Mouse (Mus musculus): ENCODE data around the gene Angptl8. TPM values are rescaled to one million over a fixed set of nuclear protein-coding genes. Genes with fewer than 3 reads are reported as not detected.
"Not testable (repeated sequence)": the region's sequence is repeated elsewhere in the genome, so short reads cannot be mapped to it uniquely, and the experiment has no call there.

The Angptl8 gene
- polyA plus RNA-seq (2015; fragmentation: Nextera tagmentation; extraction: Ambion mirVana): 1.6 and 2.3 TPM in 2 replicates

DNA sequence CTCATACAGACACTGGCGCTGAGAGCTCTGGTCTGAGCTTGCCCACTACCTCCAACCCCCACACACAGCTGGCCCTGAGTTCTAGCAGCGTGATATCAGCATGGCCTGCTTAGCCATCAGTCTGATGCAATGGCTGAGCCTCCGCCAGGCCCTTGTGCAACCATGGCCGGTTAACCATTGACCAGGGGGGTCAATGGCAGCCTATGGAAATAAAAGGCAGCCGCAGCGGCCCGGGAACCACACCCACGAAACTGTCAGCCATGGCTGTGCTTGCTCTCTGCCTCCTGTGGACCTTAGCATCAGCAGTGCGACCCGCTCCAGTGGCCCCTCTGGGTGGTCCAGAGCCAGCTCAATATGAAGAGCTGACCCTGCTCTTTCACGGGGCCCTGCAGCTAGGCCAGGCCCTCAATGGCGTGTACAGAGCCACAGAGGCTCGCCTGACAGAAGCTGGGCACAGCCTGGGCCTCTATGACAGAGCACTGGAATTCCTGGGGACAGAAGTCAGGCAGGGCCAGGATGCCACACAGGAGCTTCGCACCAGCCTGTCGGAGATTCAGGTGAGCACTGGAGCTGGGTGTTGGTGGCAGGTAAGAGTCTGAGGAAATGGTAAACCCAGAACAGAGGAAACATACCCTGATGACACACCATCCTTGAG, at the start of gene Angptl8:
TSS of gene Angptl8 (plus strand) at position 253 of the 655 bp plus-strand sequence.
- no peaks in the 10 kb centered on the region for H3K9me3 ChIP-seq
- WGBS: 86% methylated on average over 15 of the region's 15 CpGs
- peaks cover 94% of the 10 kb centered on the region for H3K36me3 ChIP-seq
- no peaks in the 10 kb centered on the region for H3K27me3 ChIP-seq (replicated peaks)
- H3K4me3 ChIP-seq: no peak within 1 kb of the TSS
- H3K4me1 ChIP-seq: no peaks in the 10 kb centered on the region
- H3K27ac ChIP-seq (replicated peaks): no peak within 1 kb of the TSS
- H3K4me2 ChIP-seq: no peak within 1 kb of the TSS
- H3K9ac ChIP-seq: no peak within 1 kb of the TSS
- no peak for ATAC-seq (ENCODE audit: extremely low read depth, insufficient number of reproducible peaks, low FRiP score, low TSS enrichment)

DNA sequence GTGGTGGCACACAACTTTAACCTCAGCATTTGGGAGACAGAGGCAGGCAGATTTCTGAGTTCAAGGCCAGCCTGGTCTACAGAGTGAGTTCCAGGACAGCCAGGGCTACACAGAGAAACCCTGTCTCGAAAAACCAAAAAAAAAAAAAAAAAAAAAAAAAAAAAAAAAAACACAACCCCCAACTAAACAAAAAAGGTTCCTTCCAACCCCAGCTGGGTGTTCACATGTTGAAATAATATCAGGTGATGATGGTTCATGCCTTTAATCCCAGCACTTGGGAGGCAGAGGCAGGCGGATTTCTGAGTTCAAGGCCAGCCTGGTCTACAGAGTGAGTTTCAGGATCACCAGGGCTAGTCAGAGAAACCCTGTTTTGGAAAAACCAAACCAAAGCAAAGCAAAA, 49.0 kb upstream of the Angptl8 start:
- not testable (repeated sequence) for H3K9me3 ChIP-seq; H3K4me3 ChIP-seq; ATAC-seq (ENCODE audit: extremely low read depth, insufficient number of reproducible peaks, low FRiP score, low TSS enrichment); H3K4me2 ChIP-seq; H3K27me3 ChIP-seq (replicated peaks); H3K9ac ChIP-seq; H3K27ac ChIP-seq (replicated peaks)
- Histone ChIP-seq H3K4me1 (peaks cover 51% of the 10 kb centered on the region), H3K36me3 (peaks cover 91% of the 10 kb centered on the region)
- WGBS: 52% methylated on average over 2 of the region's 2 CpGs

DNA sequence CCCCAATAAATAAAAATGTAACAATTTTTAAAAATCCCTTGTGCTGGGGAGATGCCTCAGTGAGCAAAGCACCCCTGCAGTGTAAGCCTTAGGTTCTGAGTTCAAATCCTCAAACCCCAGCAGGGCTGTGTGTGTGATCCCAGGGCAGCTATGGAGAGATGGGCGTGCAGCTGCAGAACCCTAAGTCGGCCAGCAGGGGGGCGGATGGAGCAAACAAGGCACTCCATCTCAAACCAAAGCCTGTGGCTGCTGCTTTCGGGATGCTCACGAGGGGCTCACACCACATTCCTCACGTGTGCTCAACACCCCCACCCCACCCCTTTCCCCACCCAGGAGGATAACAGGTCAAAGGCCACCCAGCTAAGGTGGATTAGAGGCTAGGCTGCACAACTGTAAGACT, 48.4 kb upstream of the Angptl8 start:
- no peak overlapping the region for H3K9ac ChIP-seq
- peaks cover 51% of the 10 kb centered on the region for H3K4me1 ChIP-seq
- no peak overlapping the region for H3K4me3 ChIP-seq
- H3K27ac ChIP-seq (replicated peaks): 0 out of 2 replicates have a peak overlapping the region, but pooled peaks have one; percentile 60
- ATAC-seq (ENCODE audit: extremely low read depth, insufficient number of reproducible peaks, low FRiP score, low TSS enrichment): no peak
- WGBS: 17% methylated on average over 6 of the region's 6 CpGs
- 0 out of 2 replicates have a peak overlapping the region, but pooled peaks have one; percentile 12 for H3K4me2 ChIP-seq
- H3K27me3 ChIP-seq (replicated peaks): no peaks in the 10 kb centered on the region
- H3K36me3 ChIP-seq: peaks cover 91% of the 10 kb centered on the region
- no peaks in the 10 kb centered on the region for H3K9me3 ChIP-seq

- Histone ChIP-seq H3K36me3 (peaks cover 94% of the 10 kb centered on the region), H3K27ac (replicated peaks) (peak overlapping the region; percentile 60), H3K4me2 (no peak overlapping the region), H3K9ac (peak overlapping the region; percentile 58), H3K9me3 (no peaks in the 10 kb centered on the region), H3K4me3 (no peak overlapping the region), H3K4me1 (peaks cover 52% of the 10 kb centered on the region), H3K27me3 (replicated peaks) (no peaks in the 10 kb centered on the region)
- ATAC-seq (ENCODE audit: extremely low read depth, insufficient number of reproducible peaks, low FRiP score, low TSS enrichment): no peak
- WGBS: 72% methylated on average over 5 of the region's 5 CpGs
Observed at GRCm38 (mm10) chr9:21787654-21788053, 47.7 kb upstream of the Angptl8 start.

DNA sequence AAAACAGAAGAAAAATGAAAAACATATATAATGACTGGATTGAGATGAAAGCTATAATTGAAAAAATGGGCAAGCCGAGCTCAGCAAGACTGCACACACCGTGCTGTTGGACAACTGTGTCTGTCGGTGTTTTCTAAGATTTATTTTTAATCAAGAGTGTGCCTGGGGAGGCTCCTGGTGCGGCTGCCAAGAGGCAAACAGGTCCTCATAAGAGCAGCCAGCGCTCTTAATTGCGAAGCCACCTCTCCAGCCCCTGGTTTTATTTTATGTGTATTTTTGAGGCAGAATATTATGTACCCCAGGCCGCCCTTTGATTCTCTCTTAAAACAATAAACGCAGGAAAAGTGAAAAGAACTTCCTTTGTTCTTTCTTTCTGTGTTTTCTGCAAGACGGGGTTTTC, 47.1 kb upstream of the Angptl8 start:
- Histone ChIP-seq H3K9ac (peak overlapping the region; percentile 58), H3K27me3 (replicated peaks) (no peaks in the 10 kb centered on the region), H3K36me3 (peaks cover 97% of the 10 kb centered on the region), H3K4me2 (no peak overlapping the region), H3K27ac (replicated peaks) (peak overlapping the region; percentile 60), H3K4me1 (peaks cover 54% of the 10 kb centered on the region), H3K4me3 (no peak overlapping the region), H3K9me3 (no peaks in the 10 kb centered on the region)
- no peak for ATAC-seq (ENCODE audit: extremely low read depth, insufficient number of reproducible peaks, low FRiP score, low TSS enrichment)
- WGBS: 63% methylated on average over 9 of the region's 9 CpGs

GRCm38 (mm10) chr9:21791861-21792260, 43.4 kb upstream of the Angptl8 start:
- Histone ChIP-seq H3K9ac (peak overlapping the region; percentile 51), H3K4me3 (peak overlapping the region; percentile 0; the same call in 1 of the 2 replicates), H3K9me3 (no peaks in the 10 kb centered on the region), H3K27me3 (replicated peaks) (no peaks in the 10 kb centered on the region), H3K27ac (replicated peaks) (peak overlapping the region; percentile 83), H3K4me1 (peaks cover 85% of the 10 kb centered on the region), H3K4me2 (peak overlapping the region; percentile 44), H3K36me3 (peaks cover 90% of the 10 kb centered on the region)
- peak; percentile 48; the same call in 1 of the 2 replicates for ATAC-seq (ENCODE audit: extremely low read depth, insufficient number of reproducible peaks, low FRiP score, low TSS enrichment)
- 37% methylated on average over 8 of the region's 8 CpGs for WGBS

- Histone ChIP-seq H3K4me3 (peak overlapping the region; percentile 13; the same call in 1 of the 2 replicates), H3K4me2 (peak overlapping the region; percentile 44), H3K4me1 (peaks cover 86% of the 10 kb centered on the region), H3K27me3 (replicated peaks) (no peaks in the 10 kb centered on the region), H3K9me3 (no peaks in the 10 kb centered on the region), H3K9ac (peak overlapping the region; percentile 51), H3K27ac (replicated peaks) (peak overlapping the region; percentile 83), H3K36me3 (peaks cover 82% of the 10 kb centered on the region)
- no peak for ATAC-seq (ENCODE audit: extremely low read depth, insufficient number of reproducible peaks, low FRiP score, low TSS enrichment)
- 30% methylated on average over 8 of the region's 8 CpGs for WGBS
Observed at GRCm38 (mm10) chr9:21792644-21793043, 42.7 kb upstream of the Angptl8 start.

DNA sequence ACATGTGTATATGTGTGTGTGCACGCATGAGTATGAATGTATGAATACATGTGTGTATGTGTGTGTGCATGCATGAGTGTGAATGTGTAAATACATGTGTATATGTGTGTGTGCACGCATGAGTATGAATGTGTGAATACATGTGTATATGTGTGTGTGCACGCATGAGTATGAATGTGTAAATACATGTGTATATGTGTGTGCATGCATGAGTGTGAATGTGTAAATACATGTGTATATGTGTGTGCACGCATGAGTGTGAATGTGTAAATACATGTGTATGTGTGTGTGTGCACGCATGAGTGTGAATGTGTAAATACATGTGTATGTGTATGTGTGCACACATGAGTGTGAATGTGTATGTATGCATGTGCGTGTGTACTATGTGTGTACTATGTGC, 41.8 kb upstream of the Angptl8 start:
- H3K4me2 ChIP-seq; H3K4me3 ChIP-seq; H3K27me3 ChIP-seq (replicated peaks); H3K27ac ChIP-seq (replicated peaks); H3K9me3 ChIP-seq; H3K9ac ChIP-seq; ATAC-seq (ENCODE audit: extremely low read depth, insufficient number of reproducible peaks, low FRiP score, low TSS enrichment): not testable (repeated sequence)
- H3K4me1 ChIP-seq: peaks cover 77% of the 10 kb centered on the region
- 89% methylated on average over 6 of the region's 6 CpGs for WGBS
- H3K36me3 ChIP-seq: peaks cover 74% of the 10 kb centered on the region

DNA sequence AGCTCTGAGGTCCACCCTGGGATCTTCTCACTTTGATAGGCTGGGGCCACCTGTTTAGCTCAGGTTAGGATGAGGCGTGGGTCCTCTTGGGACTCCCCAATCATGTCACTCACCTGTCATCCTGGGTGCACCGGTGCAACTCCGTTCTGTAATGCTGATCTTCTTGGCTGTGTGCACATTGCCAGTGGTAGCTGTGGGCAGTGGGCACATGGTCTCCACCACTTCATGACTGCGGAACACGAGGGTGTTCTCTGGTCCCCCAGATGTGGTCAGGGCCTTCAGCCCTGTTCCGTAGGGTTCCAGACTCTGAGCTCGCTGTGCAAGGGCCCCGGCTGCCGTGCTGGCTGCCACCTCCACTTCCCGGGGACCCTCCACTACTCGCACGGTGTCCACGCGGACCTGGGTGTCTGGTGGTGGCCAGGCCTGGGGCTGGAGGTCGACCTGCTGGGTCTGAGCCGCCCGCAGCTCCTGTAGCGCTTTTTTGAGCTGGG, 40.9 kb upstream of the Angptl8 start:
- H3K27me3 ChIP-seq (replicated peaks): no peaks in the 10 kb centered on the region
- H3K36me3 ChIP-seq: peaks cover 65% of the 10 kb centered on the region
- no peak overlapping the region for H3K4me3 ChIP-seq
- H3K27ac ChIP-seq (replicated peaks): no peak overlapping the region
- no peak overlapping the region for H3K4me2 ChIP-seq
- no peaks in the 10 kb centered on the region for H3K9me3 ChIP-seq
- no peak for ATAC-seq (ENCODE audit: extremely low read depth, insufficient number of reproducible peaks, low FRiP score, low TSS enrichment)
- peaks cover 78% of the 10 kb centered on the region for H3K4me1 ChIP-seq
- no peak overlapping the region for H3K9ac ChIP-seq
- WGBS: 93% methylated on average over 18 of the region's 18 CpGs

DNA sequence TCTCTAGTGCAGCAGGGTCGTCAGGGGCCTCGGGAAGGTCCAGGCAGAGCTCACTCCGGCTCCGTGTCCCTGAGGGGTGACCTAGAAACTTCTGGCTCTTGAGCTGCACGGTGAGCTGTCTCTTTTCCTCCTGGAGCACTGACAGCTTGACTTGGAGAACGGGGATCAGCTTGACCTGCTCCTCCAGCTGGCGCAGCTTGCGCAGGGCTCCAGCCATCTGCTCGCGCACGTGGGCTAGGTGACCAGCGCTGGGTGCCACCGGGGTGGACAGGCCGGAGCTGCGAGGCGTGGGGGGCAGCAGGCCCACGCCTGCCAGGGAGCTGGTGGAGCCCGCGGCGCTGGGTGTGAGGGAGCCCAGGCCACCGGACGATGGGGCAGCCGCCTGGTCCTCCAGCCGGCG, 40.4 kb upstream of the Angptl8 start:
- 91% methylated on average over 25 of the region's 25 CpGs for WGBS
- ATAC-seq (ENCODE audit: extremely low read depth, insufficient number of reproducible peaks, low FRiP score, low TSS enrichment): no peak
- Histone ChIP-seq H3K4me3 (no peak overlapping the region), H3K4me1 (peaks cover 78% of the 10 kb centered on the region), H3K4me2 (no peak overlapping the region), H3K36me3 (peaks cover 61% of the 10 kb centered on the region), H3K27ac (replicated peaks) (no peak overlapping the region), H3K27me3 (replicated peaks) (no peaks in the 10 kb centered on the region), H3K9ac (no peak overlapping the region), H3K9me3 (no peaks in the 10 kb centered on the region)

DNA sequence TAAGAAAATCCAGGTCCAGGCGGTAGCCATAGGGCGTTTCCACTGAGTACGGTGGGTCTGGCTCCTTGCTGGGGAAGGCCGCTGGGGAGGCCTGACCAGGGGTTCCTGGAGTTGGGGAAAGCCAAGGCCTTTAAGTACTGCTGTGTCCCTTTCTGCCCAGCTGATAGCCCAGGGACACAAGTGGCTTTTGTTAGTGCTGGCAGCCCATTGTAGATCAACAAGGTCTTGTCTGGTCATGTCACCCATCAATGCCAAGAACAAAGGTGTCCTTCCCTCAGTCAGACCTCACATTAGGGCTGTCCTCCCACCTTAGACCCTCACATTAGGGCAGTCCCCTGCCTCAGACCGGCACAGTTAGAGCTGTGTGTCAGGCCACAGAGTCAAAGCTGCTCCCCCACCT, 39.7 kb upstream of the Angptl8 start:
- Histone ChIP-seq H3K9ac (peak overlapping the region; percentile 98), H3K4me1 (peaks cover 72% of the 10 kb centered on the region)

GRCm38 (mm10) chr9:21796259-21796658, 39.1 kb upstream of the Angptl8 start:
- Histone ChIP-seq H3K4me1 (peaks cover 69% of the 10 kb centered on the region), H3K36me3 (peaks cover 60% of the 10 kb centered on the region), H3K4me3 (peak overlapping the region; percentile 95), H3K27me3 (replicated peaks) (no peaks in the 10 kb centered on the region), H3K9me3 (no peaks in the 10 kb centered on the region), H3K4me2 (peak overlapping the region; percentile 73), H3K9ac (peak overlapping the region; percentile 98), H3K27ac (replicated peaks) (peak overlapping the region; percentile 96)
- no peak for ATAC-seq (ENCODE audit: extremely low read depth, insufficient number of reproducible peaks, low FRiP score, low TSS enrichment)
- 46% methylated on average over 3 of the region's 3 CpGs for WGBS

More for the DNA sequence above, 39.7 kb upstream of the Angptl8 start:
- ATAC-seq (ENCODE audit: extremely low read depth, insufficient number of reproducible peaks, low FRiP score, low TSS enrichment): no peak
- peak overlapping the region; percentile 96; the same call in 1 of the 2 replicates for H3K27ac ChIP-seq (replicated peaks)
- H3K36me3 ChIP-seq: peaks cover 60% of the 10 kb centered on the region
- H3K9me3 ChIP-seq: no peaks in the 10 kb centered on the region
- H3K4me2 ChIP-seq: peak overlapping the region; percentile 73
- WGBS: 80% methylated on average over 5 of the region's 5 CpGs
- H3K27me3 ChIP-seq (replicated peaks): no peaks in the 10 kb centered on the region
- peak overlapping the region; percentile 95; the same call in 1 of the 2 replicates for H3K4me3 ChIP-seq

All from heart, embryonic 13.5 days (tissue).